Mouse (Mus musculus): Measurements from ENCODE around the gene Bahcc1. TPM values are rescaled to one million over a fixed set of nuclear protein-coding genes. Genes with fewer than 3 reads are reported as not detected.

The Bahcc1 gene
- polyA plus RNA-seq, 1 experiment from 2014 or later, result 3.1 TPM

- H3K27me3 ChIP-seq (replicated peaks; ENCODE audit: control insufficient read depth, insufficient read depth, low read length), result no peaks in the 10 kb centered on the region
- H3K4me2 ChIP-seq (replicated peaks; ENCODE audit: low read depth), result peak overlapping the region; percentile 97
- H3K4me1 ChIP-seq (replicated peaks; ENCODE audit: control insufficient read depth, insufficient read depth, low read length), result peaks cover 21% of the 10 kb centered on the region
- no peaks in the 10 kb centered on the region for H3K9me3 ChIP-seq (ENCODE audit: control insufficient read depth)
- H3K36me3 ChIP-seq (ENCODE audit: control insufficient read depth, insufficient read depth), result no peaks in the 10 kb centered on the region
- TF ChIP-seq CTCF (IDR thresholded peaks at IDR 0.05; ENCODE audit: low read depth), result no peak
- peak overlapping the region; percentile 78 for H3K27ac ChIP-seq (ENCODE audit: low read depth, low read length)
- H3K9ac ChIP-seq (ENCODE audit: low read depth, low read length), result no peak overlapping the region; the same call in 1 of the 2 replicates
- WGBS, result 12% methylated on average over 8 of the region's 8 CpGs
- peak; percentile 6; the same call in 1 of the 2 replicates for ATAC-seq
- H3K4me3 ChIP-seq (ENCODE audit: low read depth, low read length), result peak overlapping the region; percentile 82
These were observed 6.1 kb downstream of the Bahcc1 start for GRCm38 (mm10) chr11:120238751-120239359.

DNA sequence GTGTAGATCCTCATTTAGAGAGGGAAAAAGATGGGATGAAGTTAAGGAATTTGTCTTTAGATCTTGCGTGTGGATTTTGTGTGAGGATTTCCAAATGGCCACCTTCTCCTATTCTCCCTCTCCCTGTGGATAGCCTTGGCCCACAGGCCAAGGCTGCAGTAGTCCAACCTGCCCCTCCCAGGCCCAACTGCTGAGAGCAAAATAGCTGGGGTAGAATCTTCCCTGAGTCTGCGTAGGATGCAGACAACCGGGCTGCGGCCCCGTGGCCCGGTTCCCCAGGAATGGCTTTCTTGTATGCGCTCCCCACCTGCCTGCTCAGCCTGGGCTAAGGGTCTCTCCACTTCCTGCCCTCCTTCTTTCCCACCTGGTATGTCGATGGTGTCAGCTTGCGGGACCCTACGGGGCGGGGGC is 6.8 kb downstream of the Bahcc1 start:
- no peak for ATAC-seq
- 10% methylated on average over 11 of the region's 11 CpGs for WGBS
- Histone ChIP-seq H3K4me2 (replicated peaks; ENCODE audit: low read depth) (peak overlapping the region; percentile 97), H3K27ac (ENCODE audit: low read depth, low read length) (peak overlapping the region; percentile 78), H3K9me3 (ENCODE audit: control insufficient read depth) (no peaks in the 10 kb centered on the region), H3K4me1 (replicated peaks; ENCODE audit: control insufficient read depth, insufficient read depth, low read length) (peaks cover 21% of the 10 kb centered on the region), H3K27me3 (replicated peaks; ENCODE audit: control insufficient read depth, insufficient read depth, low read length) (no peaks in the 10 kb centered on the region), H3K4me3 (ENCODE audit: low read depth, low read length) (peak overlapping the region; percentile 16), H3K36me3 (ENCODE audit: control insufficient read depth, insufficient read depth) (no peaks in the 10 kb centered on the region), H3K9ac (ENCODE audit: low read depth, low read length) (0 out of 2 replicates have a peak overlapping the region, but pooled peaks have one; percentile 8)
- no peak for TF ChIP-seq CTCF (IDR thresholded peaks at IDR 0.05; ENCODE audit: low read depth)

GRCm38 (mm10) chr11:120240206-120240605 is 7.5 kb downstream of the Bahcc1 start:
- H3K4me3 ChIP-seq (ENCODE audit: low read depth, low read length), result peak overlapping the region; percentile 16
- peak; percentile 44 for ATAC-seq
- no peaks in the 10 kb centered on the region for H3K9me3 ChIP-seq (ENCODE audit: control insufficient read depth)
- H3K36me3 ChIP-seq (ENCODE audit: control insufficient read depth, insufficient read depth), result no peaks in the 10 kb centered on the region
- H3K4me1 ChIP-seq (replicated peaks; ENCODE audit: control insufficient read depth, insufficient read depth, low read length), result peaks cover 21% of the 10 kb centered on the region
- H3K27ac ChIP-seq (ENCODE audit: low read depth, low read length), result peak overlapping the region; percentile 5; the same call in 1 of the 2 replicates
- no peaks in the 10 kb centered on the region for H3K27me3 ChIP-seq (replicated peaks; ENCODE audit: control insufficient read depth, insufficient read depth, low read length)
- peak overlapping the region; percentile 23; the same call in 1 of the 2 replicates for H3K9ac ChIP-seq (ENCODE audit: low read depth, low read length)
- peak overlapping the region; percentile 97 for H3K4me2 ChIP-seq (replicated peaks; ENCODE audit: low read depth)
- TF ChIP-seq CTCF (IDR thresholded peaks at IDR 0.05; ENCODE audit: low read depth), result peak; percentile 57
- under 1% methylated on average over 10 of the region's 10 CpGs for WGBS

GRCm38 (mm10) chr11:120240941-120241890 is 8.5 kb downstream of the Bahcc1 start:
- no peak for TF ChIP-seq CTCF (IDR thresholded peaks at IDR 0.05; ENCODE audit: low read depth)
- ATAC-seq, result no peak
- Histone ChIP-seq H3K27ac (ENCODE audit: low read depth, low read length) (0 out of 2 replicates have a peak overlapping the region, but pooled peaks have one; percentile 1), H3K9ac (ENCODE audit: low read depth, low read length) (peak overlapping the region; percentile 49; the same call in 1 of the 2 replicates), H3K9me3 (ENCODE audit: control insufficient read depth) (no peaks in the 10 kb centered on the region), H3K27me3 (replicated peaks; ENCODE audit: control insufficient read depth, insufficient read depth, low read length) (no peaks in the 10 kb centered on the region), H3K4me1 (replicated peaks; ENCODE audit: control insufficient read depth, insufficient read depth, low read length) (peaks cover 21% of the 10 kb centered on the region), H3K4me3 (ENCODE audit: low read depth, low read length) (peak overlapping the region; percentile 18; the same call in 1 of the 2 replicates), H3K36me3 (ENCODE audit: control insufficient read depth, insufficient read depth) (no peaks in the 10 kb centered on the region), H3K4me2 (replicated peaks; ENCODE audit: low read depth) (peak overlapping the region; percentile 97)
- 17% methylated on average over 29 of the region's 29 CpGs for WGBS

DNA sequence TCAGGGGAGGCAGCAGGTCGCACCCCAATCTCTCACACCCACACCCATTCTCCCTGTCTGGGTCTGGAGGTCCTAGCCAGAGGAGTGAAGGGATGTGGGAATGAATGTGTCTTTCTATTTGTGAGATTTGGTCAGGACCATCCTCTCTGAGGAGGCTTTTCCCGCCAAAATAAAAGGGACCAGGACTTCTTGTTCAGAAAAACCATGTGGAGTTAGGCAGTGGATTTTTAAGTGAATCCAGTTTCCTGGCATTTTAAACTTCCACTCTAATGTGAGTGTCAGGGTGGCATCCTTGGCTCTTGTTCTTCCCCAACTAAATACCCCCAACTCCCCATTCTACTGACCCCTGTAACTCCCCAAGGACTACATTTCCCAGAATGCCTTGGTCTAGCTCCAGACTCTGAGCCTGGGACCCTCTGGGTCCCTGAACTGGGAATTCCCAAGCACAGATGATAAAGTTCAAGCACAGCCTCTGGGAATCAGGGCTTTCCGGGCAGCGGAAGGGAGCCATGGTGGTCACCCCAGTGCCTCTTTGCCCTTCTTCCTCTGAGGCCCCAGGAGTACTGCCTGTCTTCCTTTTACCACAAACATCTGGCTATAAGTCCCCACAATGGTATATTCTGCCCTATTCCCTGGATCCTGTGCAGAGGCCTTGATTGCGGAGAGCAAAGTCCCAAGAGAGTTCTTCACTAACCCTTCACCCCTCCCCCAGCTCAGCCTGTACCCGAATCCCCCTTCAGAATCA is 9.4 kb downstream of the Bahcc1 start:
- Histone ChIP-seq H3K9ac (ENCODE audit: low read depth, low read length) (no peak overlapping the region), H3K4me3 (ENCODE audit: low read depth, low read length) (no peak overlapping the region), H3K36me3 (ENCODE audit: control insufficient read depth, insufficient read depth) (no peaks in the 10 kb centered on the region), H3K4me2 (replicated peaks; ENCODE audit: low read depth) (0 out of 2 replicates have a peak overlapping the region, but pooled peaks have one; percentile 97), H3K4me1 (replicated peaks; ENCODE audit: control insufficient read depth, insufficient read depth, low read length) (peaks cover 21% of the 10 kb centered on the region), H3K27ac (ENCODE audit: low read depth, low read length) (peak overlapping the region; percentile 24), H3K9me3 (ENCODE audit: control insufficient read depth) (no peaks in the 10 kb centered on the region), H3K27me3 (replicated peaks; ENCODE audit: control insufficient read depth, insufficient read depth, low read length) (no peaks in the 10 kb centered on the region)
- WGBS, result 55% methylated on average over 6 of the region's 6 CpGs
- ATAC-seq, result no peak
- no peak for TF ChIP-seq CTCF (IDR thresholded peaks at IDR 0.05; ENCODE audit: low read depth)
